ENCODE assay signal across 11 mouse cellular contexts in genomic region chr16:33573703-33574102, GRCm38 (mm10). TPM values are rescaled to one million over a fixed set of nuclear protein-coding genes. Genes with fewer than 3 reads are reported as not detected.
DNase-seq lines count a peak whose midpoint lies in the region; ATAC-seq lines count a peak whose summit lies in the region.
"Had no signal": no experiment of that assay in that cellular context is flagged by ENCODE, and none has a peak within 500 bp of the region (broad histone marks: within the 10 kb centered on the region; RNA-seq: fewer than 3 reads in every experiment).

No protein-coding gene starts in this region.

- peak; percentile 91 for DNase-seq in heart, adult 11 months
- DNase-seq in heart, adult 8-10 months (ENCODE audit: low spot score) = no peak
- peak; percentile 21 for DNase-seq in thymus, postnatal 14 days
- no peak for DNase-seq in thymus, postnatal 4 days
- DNase-seq in thymus, postnatal 25 days = peak; percentile 12
- DNase-seq in left cerebral cortex, postnatal 36 days (ENCODE audit: low spot score in 2 of 2) = no peak
- no peak for DNase-seq in lung, postnatal 14 days
- DNase-seq: adrenal gland, postnatal 36 days; cerebellum, postnatal 36 days had no signal

- intact Hi-C loops in left cerebral cortex, postnatal 36 days (cut with DNase I) = no loop called here

- peak; percentile 99 for ATAC-seq in inflammation-experienced regulatory T-cells, adult 6 months
- ATAC-seq: liver, embryonic 12.5 days had no signal

RNA-seq across cellular contexts. Expression of gene Slc12a8, which starts 56.6 kb away (rescaled TPM):
- total RNA-seq in heart, adult 8-10 months (2022) = under 1 TPM; 0.34 to 0.72 (median 0.47) TPM
- polyA plus RNA-seq in inflammation-experienced regulatory T-cells, adult 6 months (2017; shearing (Covaris generic)) = 1 to 10 TPM; 3.4 to 7.0 (median 6.0) TPM
- under 1 TPM; 0.69 to 0.91 TPM for total RNA-seq in left cerebral cortex, postnatal 36 days (2021)

Comparison
In these comparisons a context has a peak if more than half of its experiments do, and no peak if none do; other contexts are left out.
1. DNase-seq: peak in heart, adult 11 months (single experiment), thymus, postnatal 14 days (single experiment) and thymus, postnatal 25 days (single experiment); none in heart, adult 8-10 months (single experiment), thymus, postnatal 4 days (single experiment), left cerebral cortex, postnatal 36 days (0 of 2) and lung, postnatal 14 days (single experiment).